Mouse (Mus musculus) limb, embryonic 11.5 days (tissue): Measurements from ENCODE around the gene Panx1. TPM values are rescaled to one million over a fixed set of nuclear protein-coding genes. Genes with fewer than 3 reads are reported as not detected.

Source experiments
- ATAC-seq: fragments of 200-750 bp; cut with Nextera tagmentation; 2 replicates; pipeline ENCODE4 v1.8.0; 2017; ENCODE audit warnings: low read depth; ENCODE audit not compliant: insufficient number of reproducible peaks, low FRiP score, low TSS enrichment
- DNase-seq: peaks from one replicate; pipeline ENCODE4 v3.0.0-alpha.2; 2015; ENCODE audit warnings: low spot score
- H3K27ac ChIP-seq: fragments of 300-500 bp; sonication (generic); replicated peaks from 2 replicates; pipeline ENCODE4 v1.5.1; 2014; ENCODE audit warnings: low read depth, mild to moderate bottlenecking, low read length
- H3K27me3 ChIP-seq: fragments of 300-500 bp; sonication (generic); 2 replicates; pipeline ENCODE4 v1.6.1; 2014; ENCODE audit warnings: mild to moderate bottlenecking, low read length, mixed read lengths; ENCODE audit not compliant: control insufficient read depth, insufficient read depth
- H3K36me3 ChIP-seq: fragments of 300-500 bp; sonication (generic); 2 replicates; pipeline ENCODE4 v1.6.1; 2014; ENCODE audit warnings: mild to moderate bottlenecking, low read length, moderate library complexity, mixed read lengths; ENCODE audit not compliant: control insufficient read depth, insufficient read depth
- H3K4me1 ChIP-seq: fragments of 300-500 bp; sonication (generic); 2 replicates; pipeline ENCODE4 v1.6.1; 2014; ENCODE audit warnings: low read length, mixed read lengths; ENCODE audit not compliant: control insufficient read depth, insufficient read depth
- H3K4me2 ChIP-seq: fragments of 300-500 bp; sonication (generic); 2 replicates; pipeline ENCODE4 v1.6.1; 2014; ENCODE audit warnings: low read depth, mild to moderate bottlenecking, moderate library complexity; ENCODE audit not compliant: severe bottlenecking
- H3K4me3 ChIP-seq: fragments of 300-500 bp; sonication (generic); 2 replicates; pipeline ENCODE4 v1.5.1; 2014; ENCODE audit warnings: low read depth, low read length
- H3K9ac ChIP-seq: fragments of 300-500 bp; sonication (generic); 2 replicates; pipeline ENCODE4 v1.6.1; 2014; ENCODE audit warnings: mild to moderate bottlenecking, low read length
- H3K9me3 ChIP-seq: fragments of 300-500 bp; sonication (generic); 2 replicates; pipeline ENCODE4 v1.6.1; 2016; ENCODE audit warnings: low read length; ENCODE audit not compliant: control insufficient read depth
- WGBS: fragments of 180-500 bp; shearing (Covaris S2); extraction: QIAGEN DNeasy Blood & Tissue Kit; methylation state at CpG from one replicate; pipeline ENCODE4 v1.1.7; 2014; 5-methylcytosine and 5-hydroxymethylcytosine counted together
- polyA plus RNA-seq: library from polyadenylated mRNA; unstranded; fragments of >200 nt; fragmentation: Nextera tagmentation; extraction: Ambion mirVana; gene quantifications from 2 replicates; pipeline ENCODE4 v1.2.1, GENCODE M21; 2014

Panx1 gene
- polyA plus RNA-seq, 1 experiment from 2014 or later, result 79.6 TPM

- H3K4me3 ChIP-seq, result no peak overlapping the region
- ATAC-seq (no peak), DNase-seq (no peak)
- H3K9ac ChIP-seq, result no peak overlapping the region
- no peak overlapping the region for H3K27ac ChIP-seq
- no peaks in the 10 kb centered on the region for H3K27me3 ChIP-seq
- no peaks in the 10 kb centered on the region for H3K4me1 ChIP-seq
- no peaks in the 10 kb centered on the region for H3K36me3 ChIP-seq
- no peak overlapping the region for H3K4me2 ChIP-seq
- 80% methylated on average over 11 of the region's 11 CpGs for WGBS
- H3K9me3 ChIP-seq, result no peaks in the 10 kb centered on the region
Observed at GRCm38 (mm10) chr9:14997271-14998055, 47.8 kb downstream of the Panx1 start.

GRCm38 (mm10) chr9:14995525-14995924 lies 49.8 kb downstream of the Panx1 start:
- DNase-seq (no peak), ATAC-seq (no peak)
- Histone ChIP-seq H3K9ac (no peak overlapping the region), H3K9me3 (no peaks in the 10 kb centered on the region), H3K36me3 (no peaks in the 10 kb centered on the region), H3K27ac (no peak overlapping the region), H3K4me1 (no peaks in the 10 kb centered on the region), H3K27me3 (no peaks in the 10 kb centered on the region), H3K4me2 (no peak overlapping the region), H3K4me3 (no peak overlapping the region)
- WGBS, result 69% methylated on average over 1 of the region's 1 CpGs

GRCm38 (mm10) chr9:14988606-14989293 lies 56.5 kb downstream of the Panx1 start:
- Histone ChIP-seq H3K9me3 (no peaks in the 10 kb centered on the region), H3K4me3 (no peak overlapping the region), H3K27me3 (no peaks in the 10 kb centered on the region), H3K4me1 (no peaks in the 10 kb centered on the region), H3K27ac (no peak overlapping the region), H3K9ac (no peak overlapping the region), H3K36me3 (no peaks in the 10 kb centered on the region), H3K4me2 (no peak overlapping the region)
- DNase-seq, result no peak
- 100% methylated on average over 1 of the region's 1 CpGs for WGBS
- no peak for ATAC-seq

GRCm38 (mm10) chr9:14983141-14983540 lies 62.1 kb downstream of the Panx1 start:
- whole genome bisulfite sequencing, result 68% methylated on average over 3 of the region's 3 CpGs
- Histone ChIP-seq H3K27ac (no peak overlapping the region), H3K9ac (no peak overlapping the region), H3K27me3 (no peaks in the 10 kb centered on the region), H3K4me3 (no peak overlapping the region), H3K4me2 (no peak overlapping the region), H3K4me1 (no peaks in the 10 kb centered on the region), H3K9me3 (no peaks in the 10 kb centered on the region), H3K36me3 (no peaks in the 10 kb centered on the region)
- DNase-seq (no peak), ATAC-seq (no peak)

GRCm38 (mm10) chr9:14982683-14983082 lies 62.6 kb downstream of the Panx1 start:
- Histone ChIP-seq H3K9ac (no peak overlapping the region), H3K4me3 (no peak overlapping the region), H3K9me3 (no peaks in the 10 kb centered on the region), H3K27me3 (no peaks in the 10 kb centered on the region), H3K4me2 (no peak overlapping the region), H3K36me3 (no peaks in the 10 kb centered on the region), H3K27ac (no peak overlapping the region), H3K4me1 (no peaks in the 10 kb centered on the region)
- no peak for DNase-seq
- no peak for ATAC-seq

GRCm38 (mm10) chr9:14981539-14982155 lies 63.6 kb downstream of the Panx1 start:
- no peak overlapping the region for H3K27ac ChIP-seq
- DNase-seq, result no peak
- 80% methylated on average over 4 of the region's 4 CpGs for WGBS

GRCm38 (mm10) chr9:14974251-14975232 lies 70.7 kb downstream of the Panx1 start:
- Histone ChIP-seq H3K4me1 (no peaks in the 10 kb centered on the region), H3K9me3 (no peaks in the 10 kb centered on the region), H3K27me3 (no peaks in the 10 kb centered on the region), H3K4me2 (no peak overlapping the region), H3K4me3 (no peak overlapping the region), H3K27ac (no peak overlapping the region), H3K36me3 (no peaks in the 10 kb centered on the region), H3K9ac (no peak overlapping the region)
- no peak for ATAC-seq
- DNase-seq, result no peak
- 86% methylated on average over 6 of the region's 6 CpGs for WGBS

More at GRCm38 (mm10) chr9:14981539-14982155, 63.6 kb downstream of the Panx1 start:
- no peaks in the 10 kb centered on the region for H3K9me3 ChIP-seq
- H3K4me2 ChIP-seq, result no peak overlapping the region
- no peak overlapping the region for H3K9ac ChIP-seq
- H3K4me3 ChIP-seq, result no peak overlapping the region
- no peaks in the 10 kb centered on the region for H3K27me3 ChIP-seq
- no peaks in the 10 kb centered on the region for H3K4me1 ChIP-seq
- no peak for ATAC-seq
- H3K36me3 ChIP-seq, result no peaks in the 10 kb centered on the region

GRCm38 (mm10) chr9:14973762-14974161 lies 71.5 kb downstream of the Panx1 start:
- ATAC-seq, result no peak

More at GRCm38 (mm10) chr9:14973762-14974161, 71.5 kb downstream of the Panx1 start:
- Histone ChIP-seq H3K27me3 (no peaks in the 10 kb centered on the region), H3K9ac (no peak overlapping the region), H3K4me2 (no peak overlapping the region), H3K4me1 (no peaks in the 10 kb centered on the region), H3K27ac (no peak overlapping the region), H3K4me3 (no peak overlapping the region), H3K9me3 (no peaks in the 10 kb centered on the region), H3K36me3 (no peaks in the 10 kb centered on the region)
- DNase-seq, result no peak
- WGBS, result 86% methylated on average over 7 of the region's 7 CpGs
